Mouse (Mus musculus): Measurements from ENCODE around the gene Sept9. TPM values are rescaled to one million over a fixed set of nuclear protein-coding genes. Genes with fewer than 3 reads are reported as not detected.
A peak's percentile ranks its signal among the peaks of the same experiment; 100 is the strongest.

The Sept9 gene
- total RNA-seq, 2 experiments from 2014 or later, result 70.0 to 71.1 TPM

- intact Hi-C loops (cut with DNase I), result no loop called here
- peak in 1 of 2 experiments; percentile 24 for DNase-seq
These were observed 59.9 kb downstream of the Sept9 start for GRCm38 (mm10) chr11:117259178-117259960.

- no peak for DNase-seq
- intact Hi-C loops (cut with DNase I), result no loop called here
These were observed 61.2 kb downstream of the Sept9 start for GRCm38 (mm10) chr11:117260631-117261030.

DNA sequence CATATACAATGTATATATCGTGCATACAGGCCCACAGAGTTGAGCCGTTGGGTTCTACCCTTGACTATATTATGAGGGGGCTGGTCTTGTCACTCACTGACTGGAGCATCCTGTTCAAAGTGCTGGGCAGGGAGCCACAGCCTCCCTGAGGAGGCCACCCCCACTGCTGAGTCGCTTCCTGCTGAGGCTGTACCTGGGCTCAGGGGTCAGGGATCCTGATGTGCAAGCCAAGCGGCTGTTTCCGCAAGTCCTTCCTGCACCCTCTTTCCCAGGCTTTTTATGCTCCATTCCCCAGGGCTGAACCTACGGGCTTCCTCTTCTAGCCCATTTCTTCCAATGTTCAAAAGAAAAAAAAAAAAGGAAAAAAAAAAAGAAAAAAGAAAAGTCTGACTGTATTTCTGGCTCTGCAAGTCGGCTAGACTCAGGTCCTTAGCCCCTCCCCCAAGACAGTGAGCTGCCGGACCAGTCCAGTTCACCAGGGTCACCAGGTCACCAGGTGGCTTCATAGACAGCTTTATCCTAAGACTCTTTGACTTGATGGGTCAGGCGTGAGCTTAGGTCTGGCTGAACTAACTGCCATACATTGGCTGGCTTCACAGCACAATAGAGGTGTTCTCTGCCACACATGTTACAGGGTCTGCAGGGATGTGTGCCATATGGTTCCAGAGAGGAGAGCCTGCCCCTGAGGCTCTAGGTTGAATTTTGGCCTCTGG lies 63.8 kb downstream of the Sept9 start:
- peak; percentile 58 to 68 for DNase-seq
- intact Hi-C loops (cut with DNase I), result no loop called here

GRCm38 (mm10) chr11:117264162-117265021 lies 64.9 kb downstream of the Sept9 start:
- intact Hi-C loops (cut with DNase I), result loop anchor here (2.0 kb wide), 1 partner anchor 18 kb away; no protein-coding TSS in a partner anchor
- DNase-seq, result peak; percentile 57 to 63

GRCm38 (mm10) chr11:117265270-117265980 lies 66.0 kb downstream of the Sept9 start:
- peak; percentile 78 to 80 for DNase-seq
- intact Hi-C loops (cut with DNase I), result loop anchor here (2.0 kb wide), 1 partner anchor 19 kb away; no protein-coding TSS in a partner anchor

- intact Hi-C loops (cut with DNase I), result loop anchor here (2.0 kb wide), 3 partner anchors 19 to 93 kb away; no protein-coding TSS in a partner anchor
- DNase-seq, result peak; percentile 95 to 96
These were observed 66.8 kb downstream of the Sept9 start for GRCm38 (mm10) chr11:117265981-117266905.

- intact Hi-C loops (cut with DNase I), result loop anchor here (2.0 kb wide), 2 partner anchors 28 to 92 kb away; no protein-coding TSS in a partner anchor
- DNase-seq, result peak; percentile 68 to 76
These were observed 67.7 kb downstream of the Sept9 start for GRCm38 (mm10) chr11:117266906-117267721.

- intact Hi-C loops (cut with DNase I), result loop anchor here (2.0 kb wide), 3 partner anchors 29 to 91 kb away; no protein-coding TSS in a partner anchor
- no peak for DNase-seq
These were observed 68.4 kb downstream of the Sept9 start for GRCm38 (mm10) chr11:117267828-117268227.

- intact Hi-C loops (cut with DNase I), result loop anchor here (2.0 kb wide), 1 partner anchor 44 kb away; no protein-coding TSS in a partner anchor
- DNase-seq, result peak in 1 of 2 experiments; percentile 36
These were observed 69.0 kb downstream of the Sept9 start for GRCm38 (mm10) chr11:117268304-117268956.

DNA sequence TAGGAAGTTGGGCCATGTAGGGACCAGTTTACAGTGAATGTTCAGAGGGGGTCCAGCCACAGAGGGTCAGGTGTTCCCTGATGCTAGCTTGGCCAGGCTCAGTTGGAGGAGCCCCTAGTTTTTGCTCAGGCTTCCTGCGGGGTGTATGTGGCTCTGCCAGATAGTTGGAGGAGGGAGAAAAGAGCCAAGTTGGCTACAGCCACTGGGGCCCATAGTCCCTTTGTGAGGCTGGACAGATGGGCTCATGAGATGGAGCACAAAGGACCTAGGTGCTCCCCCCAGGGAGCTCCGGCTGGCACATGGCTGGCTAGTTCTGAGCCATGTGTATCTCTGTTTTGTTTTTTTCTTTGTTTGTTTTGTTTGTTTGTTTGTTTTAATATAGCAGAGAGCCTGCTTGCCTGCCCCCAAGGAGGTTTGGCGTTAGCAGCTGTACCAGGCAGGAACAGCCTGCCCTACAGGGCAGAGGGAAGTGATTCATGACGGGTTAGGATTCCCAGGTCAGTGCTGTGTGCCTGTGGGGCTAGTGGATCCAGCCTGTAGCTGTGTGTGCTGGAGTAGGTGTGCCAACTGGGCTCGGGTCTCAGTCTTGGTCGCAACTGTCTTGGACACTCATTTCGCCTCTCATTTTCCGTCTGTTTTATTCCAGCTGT lies 69.7 kb downstream of the Sept9 start:
- DNase-seq, result no peak
- intact Hi-C loops (cut with DNase I), result loop anchor here (2.0 kb wide), 1 partner anchor 44 kb away; no protein-coding TSS in a partner anchor

DNA sequence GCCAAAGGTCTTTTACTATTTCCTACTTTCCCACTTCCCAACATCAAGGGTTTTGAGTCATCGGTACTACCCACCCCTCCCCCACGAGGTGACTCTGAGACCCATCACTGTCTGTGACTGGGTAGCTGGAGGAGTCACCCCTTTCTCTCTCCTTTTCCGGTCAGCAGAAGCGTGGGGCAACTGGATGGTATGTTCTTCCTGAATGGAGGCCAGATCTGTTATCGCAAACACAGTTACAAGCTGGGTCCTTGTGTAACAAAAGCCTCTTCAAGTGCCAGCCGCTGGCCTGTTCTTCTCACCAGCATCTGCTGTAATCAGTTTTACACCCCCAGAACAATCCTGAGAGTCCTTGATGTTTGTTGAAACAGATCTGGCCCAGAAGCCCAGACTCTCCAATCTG lies 70.5 kb downstream of the Sept9 start:
- intact Hi-C loops (cut with DNase I), result loop anchor here (2.0 kb wide), 1 partner anchor 43 kb away; no protein-coding TSS in a partner anchor

DNA sequence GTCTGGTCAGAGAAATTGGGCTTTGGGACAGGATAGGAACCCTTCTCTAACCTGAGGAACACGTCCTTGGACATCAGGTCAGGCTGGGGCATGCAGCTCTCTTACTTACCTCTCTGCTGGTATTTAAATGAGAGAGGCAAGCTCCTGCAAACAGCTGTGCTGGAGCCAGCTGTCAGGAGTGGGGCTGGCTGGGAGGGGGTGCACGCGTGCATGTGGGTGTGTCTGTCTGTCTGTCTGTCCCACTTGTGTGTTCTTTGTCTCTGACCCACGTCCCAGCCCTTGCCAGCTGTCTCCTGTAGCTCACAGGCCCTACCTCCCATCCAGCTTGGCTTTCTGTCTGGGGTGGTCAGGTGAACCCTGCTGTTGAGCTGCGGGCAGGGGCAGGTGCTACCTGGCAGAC lies 75.5 kb downstream of the Sept9 start:
- intact Hi-C loops (cut with DNase I), result no loop called here
- DNase-seq, result no peak

More for the DNA sequence above, 70.5 kb downstream of the Sept9 start:
- DNase-seq, result peak in 1 of 2 experiments; percentile 24

DNA sequence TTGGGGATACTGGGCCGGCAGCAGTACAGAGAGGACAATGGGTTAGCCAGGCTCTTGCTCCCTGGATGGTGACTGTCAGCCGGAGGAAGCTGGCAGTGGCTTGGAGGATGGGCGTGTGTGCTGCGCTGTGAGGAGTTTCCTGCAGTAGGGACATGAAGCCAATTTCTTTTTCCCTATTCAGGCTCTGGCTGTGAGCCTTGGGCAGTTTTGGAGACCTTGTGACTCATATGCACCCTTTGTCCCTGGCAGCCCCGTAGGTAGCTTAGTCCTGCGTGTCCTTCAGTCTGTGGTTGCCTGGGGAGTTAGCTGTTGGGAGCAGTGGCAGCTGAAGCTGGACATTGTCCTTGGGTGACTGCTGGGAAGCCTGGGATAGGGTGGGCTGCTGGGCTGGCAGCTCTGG lies 76.5 kb downstream of the Sept9 start:
- DNase-seq, result peak; percentile 80 to 86
- intact Hi-C loops (cut with DNase I), result no loop called here

- DNase-seq, result no peak
- intact Hi-C loops (cut with DNase I), result no loop called here
These were observed 77.5 kb downstream of the Sept9 start for GRCm38 (mm10) chr11:117276946-117277345.

GRCm38 (mm10) chr11:117278113-117278512 lies 78.7 kb downstream of the Sept9 start:
- DNase-seq, result no peak
- intact Hi-C loops (cut with DNase I), result no loop called here

- intact Hi-C loops (cut with DNase I), result no loop called here
These were observed 79.1 kb downstream of the Sept9 start for GRCm38 (mm10) chr11:117278514-117278913.

GRCm38 (mm10) chr11:117279993-117280392 lies 80.5 kb downstream of the Sept9 start:
- no peak for DNase-seq
- intact Hi-C loops (cut with DNase I), result no loop called here

More at GRCm38 (mm10) chr11:117278514-117278913, 79.1 kb downstream of the Sept9 start:
- peak; percentile 53 to 56 for DNase-seq

Measured in heart, postnatal 10 days (tissue).